Mouse (Mus musculus) frontal cortex, postnatal 14 days (tissue): ENCODE data around the gene Hid1.

Source experiments
- DNase-seq, 2 experiments: peaks; one replicate each; pipeline ENCODE4 v3.0.0; 2022; ENCODE audit warnings: low spot score in 2 of 2

The Hid1 gene

DNA sequence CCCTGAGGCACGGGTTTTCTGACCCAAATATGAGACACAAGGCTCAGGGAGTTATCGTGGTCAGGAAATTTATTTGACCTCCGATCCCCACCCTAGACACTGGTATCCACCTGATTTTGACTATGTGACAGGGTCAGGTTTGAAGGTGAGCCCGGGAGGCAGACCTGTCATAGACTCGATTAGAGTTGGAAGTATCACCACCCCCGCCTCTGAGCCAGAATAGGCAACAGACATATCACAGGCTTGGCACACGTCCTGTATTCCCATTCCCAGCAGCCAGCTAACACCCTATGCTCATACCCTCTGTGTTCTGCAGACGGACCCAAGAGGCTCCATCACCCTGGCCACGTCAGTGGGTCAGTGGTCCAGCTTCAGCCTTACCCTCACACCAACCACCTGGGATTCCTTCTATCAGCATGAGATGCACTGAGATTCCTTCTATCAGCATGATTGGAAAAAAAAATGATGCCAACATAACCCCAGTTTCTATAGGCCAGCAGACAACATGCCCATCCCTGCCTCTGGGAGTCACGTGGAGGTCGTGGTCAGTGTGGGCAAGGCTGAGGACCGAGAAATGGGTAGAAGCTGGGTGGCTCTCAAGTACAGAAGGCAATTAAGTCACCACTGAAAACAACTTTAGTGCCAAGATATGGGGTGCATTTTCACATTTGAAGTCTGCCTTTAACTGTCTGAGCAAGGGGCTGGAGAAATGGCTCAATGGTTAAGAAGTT, 7.3 kb upstream of the Hid1 start:
- no peak for DNase-seq

GRCm38 (mm10) chr11:115373805-115374694, 6.5 kb upstream of the Hid1 start:
- peak; percentile 48 to 63 for DNase-seq

DNA sequence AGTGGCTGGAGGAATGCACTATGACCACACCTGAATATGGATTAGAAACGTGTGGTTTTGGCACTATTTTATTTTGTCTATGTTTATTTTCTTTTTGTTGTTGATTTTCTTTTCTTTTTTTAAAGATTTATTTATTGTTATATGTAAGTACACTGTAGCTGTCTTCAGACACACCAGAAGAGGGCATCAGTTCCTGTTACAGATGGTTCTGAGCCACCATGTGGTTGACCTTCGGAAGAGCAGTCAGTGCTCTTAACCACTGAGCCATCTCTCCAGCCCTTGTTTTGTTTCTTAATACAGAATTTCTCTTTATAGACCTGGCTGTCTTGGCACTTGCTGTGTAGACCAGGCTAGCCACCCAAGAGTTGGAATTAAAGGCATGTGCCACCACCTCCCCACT, 5.2 kb upstream of the Hid1 start:
- no peak for DNase-seq

DNA sequence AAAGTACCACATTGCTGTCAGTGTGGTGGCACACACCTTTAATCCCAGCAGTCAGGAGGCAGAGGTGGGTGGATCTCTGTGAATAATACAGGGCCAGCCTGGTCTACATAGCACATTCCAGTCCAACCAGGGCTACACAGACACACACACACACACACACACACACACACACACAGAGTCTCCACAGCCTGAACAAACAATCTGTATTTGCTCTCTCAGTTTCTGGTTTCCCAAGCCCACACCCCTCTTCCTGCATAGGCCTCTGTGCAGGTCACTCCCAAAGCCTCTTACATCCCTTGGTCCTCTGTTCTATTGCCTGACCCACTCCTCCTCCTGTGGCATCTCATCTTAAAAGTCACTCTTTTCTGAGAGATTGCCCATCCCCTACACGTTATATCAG, 4.5 kb upstream of the Hid1 start:
- no peak for DNase-seq

- DNase-seq = no peak
These were observed 3.8 kb upstream of the Hid1 start for GRCm38 (mm10) chr11:115371354-115371753.

GRCm38 (mm10) chr11:115370368-115370767, 2.8 kb upstream of the Hid1 start:
- no peak for DNase-seq

DNA sequence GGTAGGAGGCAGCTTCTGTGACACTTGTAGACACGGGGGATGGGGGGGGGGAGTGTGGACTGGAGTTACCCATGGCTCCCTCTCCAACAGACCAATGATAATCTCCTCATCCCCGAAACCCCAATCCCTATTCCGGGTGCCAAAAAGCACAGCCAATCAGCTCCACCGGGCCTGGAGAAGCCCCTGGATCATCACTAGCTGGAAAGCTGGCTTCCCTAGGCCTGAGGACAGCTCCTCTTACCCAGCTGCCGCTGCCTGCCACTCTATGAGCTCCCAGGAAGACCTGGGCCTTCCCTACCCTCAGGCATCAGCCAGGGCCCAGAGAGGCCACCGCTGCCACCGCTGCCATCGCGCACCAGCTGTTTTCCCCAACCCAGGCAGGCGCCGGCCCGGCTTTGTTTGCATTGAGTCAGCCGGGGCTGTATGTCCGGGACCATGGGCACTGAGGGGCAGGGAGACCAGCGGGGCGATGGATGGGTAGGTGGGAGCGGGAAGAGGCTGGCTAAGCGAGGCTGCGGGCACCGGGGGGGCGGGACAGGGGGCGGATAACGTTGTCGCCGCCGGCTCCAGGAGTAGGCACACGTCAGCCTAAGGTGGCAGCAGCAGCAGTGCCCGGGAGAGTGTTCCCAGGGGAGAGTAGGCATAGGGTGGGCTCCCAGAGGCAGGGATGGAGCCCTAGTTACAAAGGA, 706 bp downstream of the Hid1 start:
- DNase-seq = peak in 1 of 2 experiments; percentile 64

GRCm38 (mm10) chr11:115366039-115366705, 1.4 kb downstream of the Hid1 start:
- no peak for DNase-seq

DNA sequence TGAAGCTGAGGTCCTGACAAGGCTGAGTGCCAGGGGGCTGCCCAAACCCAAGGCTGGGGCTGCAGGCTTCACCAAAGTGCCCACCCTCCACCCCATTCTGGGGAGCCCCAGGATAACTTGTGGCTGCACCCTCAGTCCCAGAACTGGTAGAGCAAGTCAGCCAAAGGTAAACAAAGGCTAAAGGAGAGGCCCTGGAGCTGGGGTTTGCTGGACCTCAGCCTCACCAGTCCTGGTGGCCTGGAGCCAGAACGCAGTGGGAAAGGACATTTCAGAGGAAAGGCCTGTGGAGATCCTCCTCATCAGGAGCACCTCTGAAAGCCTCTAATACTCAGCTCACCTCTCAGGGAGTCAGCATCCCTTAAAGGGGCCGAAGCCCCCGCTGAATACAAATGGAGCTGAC, 3.4 kb downstream of the Hid1 start:
- DNase-seq = no peak

- no peak for DNase-seq
These were observed 7.8 kb downstream of the Hid1 start for GRCm38 (mm10) chr11:115359726-115360125.

GRCm38 (mm10) chr11:115359293-115359692, 8.3 kb downstream of the Hid1 start:
- DNase-seq = no peak

- peak in 1 of 2 experiments; percentile 50 for DNase-seq
These were observed 9.1 kb downstream of the Hid1 start for GRCm38 (mm10) chr11:115358468-115358867.

- peak in 1 of 2 experiments; percentile 56 for DNase-seq
These were observed 13.4 kb downstream of the Hid1 start for GRCm38 (mm10) chr11:115354183-115354582.

- DNase-seq = no peak
These were observed 14.2 kb downstream of the Hid1 start for GRCm38 (mm10) chr11:115353375-115353774.

- DNase-seq = no peak
These were observed 17.6 kb downstream of the Hid1 start for GRCm38 (mm10) chr11:115349976-115350375.

DNA sequence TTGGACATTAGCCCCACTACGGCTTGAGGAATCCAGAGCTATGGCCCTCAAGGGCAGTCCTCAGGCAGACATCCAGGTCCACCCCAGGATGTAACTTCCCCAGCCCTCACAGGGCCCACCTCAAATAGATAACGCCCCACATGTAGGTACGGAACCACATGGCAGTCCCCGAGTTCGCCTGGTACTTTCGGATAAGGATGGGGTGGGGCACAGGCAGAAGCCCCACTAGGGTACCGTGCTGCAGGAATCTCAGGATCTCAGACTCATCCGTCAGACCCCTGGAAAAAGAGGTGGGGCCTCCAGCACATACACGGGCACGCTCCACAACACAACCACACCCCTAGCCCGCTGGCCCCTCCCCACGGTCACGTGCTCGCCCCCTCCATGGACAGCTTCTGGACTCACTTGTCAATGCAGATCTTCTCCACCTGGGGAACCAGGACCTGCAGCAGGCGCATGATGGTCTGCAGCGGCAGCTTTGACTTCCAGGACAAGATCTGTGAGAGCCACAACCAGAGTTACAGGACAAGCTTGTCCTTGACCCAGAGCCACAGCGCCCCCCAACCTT, 18.8 kb downstream of the Hid1 start:
- DNase-seq = no peak

DNA sequence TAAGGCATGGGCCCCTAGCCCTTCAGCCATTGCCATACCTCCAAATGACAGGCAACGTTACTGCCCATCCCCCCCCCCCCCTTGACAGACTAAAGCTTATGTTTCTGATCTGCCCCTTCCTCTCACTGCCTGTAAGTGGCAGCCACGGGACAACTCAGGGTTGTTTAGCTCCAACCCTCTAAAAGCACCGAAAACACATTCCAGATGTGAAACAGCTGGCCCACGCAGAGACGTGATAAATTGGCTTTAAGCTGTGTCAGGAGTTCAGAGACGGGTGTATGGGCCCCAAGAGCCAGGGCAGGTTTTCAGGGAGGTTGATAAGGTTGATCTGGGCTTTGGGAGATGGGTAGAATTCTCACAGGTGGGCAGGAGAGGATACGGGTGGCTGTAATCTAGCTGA, 22.0 kb downstream of the Hid1 start:
- DNase-seq = no peak

GRCm38 (mm10) chr11:115344967-115345366, 22.6 kb downstream of the Hid1 start:
- no peak for DNase-seq

GRCm38 (mm10) chr11:115341866-115342265, 25.7 kb downstream of the Hid1 start:
- DNase-seq = no peak

DNA sequence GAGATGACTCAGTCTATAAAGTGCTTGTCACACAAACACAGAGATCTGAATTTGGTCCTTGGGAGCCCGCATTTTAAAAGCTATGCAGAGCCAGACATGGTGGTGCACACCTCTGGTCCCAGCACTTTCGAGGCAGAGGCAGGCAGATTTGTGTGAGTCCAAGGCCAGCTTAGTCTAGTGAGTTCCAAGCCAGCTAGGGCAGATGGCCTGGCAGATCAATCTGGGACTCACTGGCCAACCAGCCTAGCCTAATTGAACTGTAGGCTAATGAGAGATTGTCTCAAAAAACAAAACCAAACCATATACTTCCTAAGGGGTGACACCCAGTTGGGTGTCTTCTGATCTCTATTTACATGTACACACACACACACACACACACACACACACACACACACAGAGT, 26.3 kb downstream of the Hid1 start:
- DNase-seq = no peak

DNA sequence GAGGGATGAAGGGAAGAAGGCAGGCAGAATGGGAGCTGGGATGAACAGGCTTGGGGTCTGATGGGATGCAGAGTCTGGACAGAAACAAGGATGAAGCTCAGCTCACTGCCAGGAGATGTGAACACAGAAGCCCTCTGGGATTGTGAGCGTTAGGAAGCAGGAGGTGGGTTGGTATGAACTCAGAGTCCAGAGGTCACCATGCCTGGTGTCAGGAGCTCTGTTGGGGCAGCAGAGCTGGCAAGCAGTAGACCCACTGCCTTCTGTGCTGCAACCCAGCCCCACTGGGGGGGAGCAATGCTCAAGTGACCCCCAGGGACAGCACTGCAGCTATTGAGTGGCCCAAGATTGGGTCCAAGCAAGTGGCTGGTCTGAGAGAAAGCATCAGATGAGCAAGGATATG, 29.7 kb downstream of the Hid1 start:
- DNase-seq = no peak

DNA sequence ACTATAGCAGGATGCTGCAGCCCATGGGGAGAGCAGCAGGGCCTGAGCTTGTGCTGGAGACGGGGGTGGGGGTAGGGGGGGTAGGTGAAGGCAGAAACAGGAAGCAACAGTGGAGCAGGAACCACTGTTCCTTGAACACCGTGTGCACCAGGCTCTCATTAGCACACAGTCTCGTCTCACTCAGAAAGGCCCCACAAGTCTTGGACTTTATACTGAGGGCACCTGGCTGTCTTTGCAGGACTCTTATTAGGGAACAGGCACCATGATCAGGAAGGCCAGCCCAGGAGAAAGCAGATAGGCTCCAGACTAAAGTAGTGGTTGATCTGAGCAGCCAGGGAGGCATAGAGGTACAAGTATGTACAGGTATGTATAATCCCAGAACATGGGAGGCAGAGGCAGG, 30.2 kb downstream of the Hid1 start:
- DNase-seq = no peak
